Mouse (Mus musculus): ENCODE data around the gene Epn2. TPM values are rescaled to one million over a fixed set of nuclear protein-coding genes. Genes with fewer than 3 reads are reported as not detected.

Epn2 gene
- 9.3 and 10.4 TPM in 2 replicates for polyA plus RNA-seq (2012; rRNA removed)

- 2% methylated on average over 87 of the region's 93 CpGs for WGBS
- Histone ChIP-seq H3K27me3 (ENCODE audit: control insufficient read depth, insufficient read depth, low read length) (peaks cover 14% of the 10 kb centered on the region), H3K36me3 (ENCODE audit: control insufficient read depth, insufficient read depth, low read length) (no peaks in the 10 kb centered on the region), H3K27ac (ENCODE audit: insufficient read depth, low read length) (peak within 1 kb of the TSS; percentile 47), H3K4me1 (ENCODE audit: control insufficient read depth, insufficient read depth, insufficient read length) (peaks cover 9% of the 10 kb centered on the region; the same call in 1 of the 2 replicates), H3K4me3 (ENCODE audit: extremely low read depth, insufficient read depth, insufficient read length) (peak within 1 kb of the TSS; percentile 77)
- DNase-seq (ENCODE audit: low read depth in 1 of 2, low spot score in 2 of 2) = peak; percentile 18 to 37
- no peak for TF ChIP-seq CTCF (IDR thresholded peaks at IDR 0.05; ENCODE audit: extremely low read depth, insufficient read depth, insufficient read length, insufficient replicate concordance)
- no peak for TF ChIP-seq POLR2A (IDR thresholded peaks at IDR 0.05; ENCODE audit: low read depth, low read length)
Observed at GRCm38 (mm10) chr11:61578983-61579877, at the start of gene Epn2. TSS of gene Epn2 (minus strand) at chr11:61579687.

- TF ChIP-seq CTCF (IDR thresholded peaks at IDR 0.05; ENCODE audit: extremely low read depth, insufficient read depth, insufficient read length, insufficient replicate concordance) (no peak), POLR2A (IDR thresholded peaks at IDR 0.05; ENCODE audit: low read depth, low read length) (no peak)
- Histone ChIP-seq H3K4me1 (ENCODE audit: control insufficient read depth, insufficient read depth, insufficient read length) (no peaks in the 10 kb centered on the region), H3K27me3 (ENCODE audit: control insufficient read depth, insufficient read depth, low read length) (peaks cover 2% of the 10 kb centered on the region; the same call in 1 of the 2 replicates), H3K36me3 (ENCODE audit: control insufficient read depth, insufficient read depth, low read length) (no peaks in the 10 kb centered on the region), H3K4me3 (ENCODE audit: extremely low read depth, insufficient read depth, insufficient read length) (no peak overlapping the region), H3K27ac (ENCODE audit: insufficient read depth, low read length) (no peak overlapping the region)
- WGBS = 89% methylated on average over 1 of the region's 1 CpGs
- no peak for DNase-seq (ENCODE audit: low read depth in 1 of 2, low spot score in 2 of 2)
Observed at GRCm38 (mm10) chr11:61626509-61626908, 47.0 kb upstream of the Epn2 start.

- no peak for DNase-seq (ENCODE audit: low read depth in 1 of 2, low spot score in 2 of 2)
Observed at GRCm38 (mm10) chr11:61625136-61625535, 45.6 kb upstream of the Epn2 start.

GRCm38 (mm10) chr11:61620762-61621161 lies 41.3 kb upstream of the Epn2 start:
- WGBS = 57% methylated on average over 8 of the region's 8 CpGs
- no peak for DNase-seq (ENCODE audit: low read depth in 1 of 2, low spot score in 2 of 2)
- no peak for TF ChIP-seq CTCF (IDR thresholded peaks at IDR 0.05; ENCODE audit: extremely low read depth, insufficient read depth, insufficient read length, insufficient replicate concordance)
- TF ChIP-seq POLR2A (IDR thresholded peaks at IDR 0.05; ENCODE audit: low read depth, low read length) = no peak
- Histone ChIP-seq H3K4me3 (ENCODE audit: extremely low read depth, insufficient read depth, insufficient read length) (no peak overlapping the region), H3K27ac (ENCODE audit: insufficient read depth, low read length) (no peak overlapping the region), H3K36me3 (ENCODE audit: control insufficient read depth, insufficient read depth, low read length) (no peaks in the 10 kb centered on the region), H3K27me3 (ENCODE audit: control insufficient read depth, insufficient read depth, low read length) (peaks cover 8% of the 10 kb centered on the region), H3K4me1 (ENCODE audit: control insufficient read depth, insufficient read depth, insufficient read length) (no peaks in the 10 kb centered on the region)

More at GRCm38 (mm10) chr11:61625136-61625535, 45.6 kb upstream of the Epn2 start:
- peaks cover 3% of the 10 kb centered on the region; the same call in 1 of the 2 replicates for H3K27me3 ChIP-seq (ENCODE audit: control insufficient read depth, insufficient read depth, low read length)
- H3K4me3 ChIP-seq (ENCODE audit: extremely low read depth, insufficient read depth, insufficient read length) = no peak overlapping the region
- no peaks in the 10 kb centered on the region for H3K36me3 ChIP-seq (ENCODE audit: control insufficient read depth, insufficient read depth, low read length)
- no peaks in the 10 kb centered on the region for H3K4me1 ChIP-seq (ENCODE audit: control insufficient read depth, insufficient read depth, insufficient read length)
- 84% methylated on average over 7 of the region's 7 CpGs for WGBS
- H3K27ac ChIP-seq (ENCODE audit: insufficient read depth, low read length) = no peak overlapping the region
- TF ChIP-seq CTCF (IDR thresholded peaks at IDR 0.05; ENCODE audit: extremely low read depth, insufficient read depth, insufficient read length, insufficient replicate concordance) (no peak), POLR2A (IDR thresholded peaks at IDR 0.05; ENCODE audit: low read depth, low read length) (no peak)

GRCm38 (mm10) chr11:61620254-61620670 lies 40.8 kb upstream of the Epn2 start:
- no peaks in the 10 kb centered on the region for H3K36me3 ChIP-seq (ENCODE audit: control insufficient read depth, insufficient read depth, low read length)
- peak overlapping the region; percentile 2; the same call in 1 of the 2 replicates for H3K4me3 ChIP-seq (ENCODE audit: extremely low read depth, insufficient read depth, insufficient read length)
- no peak for TF ChIP-seq POLR2A (IDR thresholded peaks at IDR 0.05; ENCODE audit: low read depth, low read length)
- TF ChIP-seq CTCF (IDR thresholded peaks at IDR 0.05; ENCODE audit: extremely low read depth, insufficient read depth, insufficient read length, insufficient replicate concordance) = peak; percentile 55; the same call in 1 of the 2 replicates
- peak; percentile 30 to 64 for DNase-seq (ENCODE audit: low read depth in 1 of 2, low spot score in 2 of 2)
- WGBS = 3% methylated on average over 17 of the region's 17 CpGs
- H3K27me3 ChIP-seq (ENCODE audit: control insufficient read depth, insufficient read depth, low read length) = peaks cover 8% of the 10 kb centered on the region
- no peak overlapping the region; the same call in 1 of the 2 replicates for H3K27ac ChIP-seq (ENCODE audit: insufficient read depth, low read length)
- H3K4me1 ChIP-seq (ENCODE audit: control insufficient read depth, insufficient read depth, insufficient read length) = no peaks in the 10 kb centered on the region

GRCm38 (mm10) chr11:61619791-61620241 lies 40.3 kb upstream of the Epn2 start:
- H3K4me3 ChIP-seq (ENCODE audit: extremely low read depth, insufficient read depth, insufficient read length) = no peak overlapping the region; the same call in 1 of the 2 replicates
- H3K27me3 ChIP-seq (ENCODE audit: control insufficient read depth, insufficient read depth, low read length) = peaks cover 8% of the 10 kb centered on the region
- H3K4me1 ChIP-seq (ENCODE audit: control insufficient read depth, insufficient read depth, insufficient read length) = no peaks in the 10 kb centered on the region
- peak overlapping the region; percentile 18; the same call in 1 of the 2 replicates for H3K27ac ChIP-seq (ENCODE audit: insufficient read depth, low read length)
- 5% methylated on average over 17 of the region's 17 CpGs for WGBS
- H3K36me3 ChIP-seq (ENCODE audit: control insufficient read depth, insufficient read depth, low read length) = no peaks in the 10 kb centered on the region
- TF ChIP-seq CTCF (IDR thresholded peaks at IDR 0.05; ENCODE audit: extremely low read depth, insufficient read depth, insufficient read length, insufficient replicate concordance) (peak; percentile 33; the same call in 1 of the 2 replicates), POLR2A (IDR thresholded peaks at IDR 0.05; ENCODE audit: low read depth, low read length) (no peak)
- no peak for DNase-seq (ENCODE audit: low read depth in 1 of 2, low spot score in 2 of 2)
